Mouse (Mus musculus): ENCODE data around the gene Olfr272.

GRCm38 (mm10) chr4:52909542-52909941, 9.4 kb downstream of the Olfr272 start:
- TF ChIP-seq POLR2A (IDR thresholded peaks at IDR 0.05; ENCODE audit: borderline replicate concordance, control insufficient read depth, low read depth, low read length) (no peak), CTCF (IDR thresholded peaks at IDR 0.05; ENCODE audit: control insufficient read depth, insufficient read depth, low read length) (no peak)

All from bone marrow, adult 2 months (tissue).